Mouse (Mus musculus) MEL (cell line): Measurements from ENCODE around the gene Pip4p1. TPM values are rescaled to one million over a fixed set of nuclear protein-coding genes. Genes with fewer than 3 reads are reported as not detected.

Experiments used
- DNase-seq: peaks from one replicate; pipeline ENCODE4 v3.0.0; 2011; ENCODE audit warnings: low read depth, low spot score
- H3K27ac ChIP-seq: 2 replicates; pipeline ENCODE4 v1.5.1; 2012; ENCODE audit warnings: low read depth, mild to moderate bottlenecking, control low read depth, low read length, moderate library complexity; ENCODE audit not compliant: control insufficient read depth
- H3K27me3 ChIP-seq, 2 experiments: fragments of 150-350 bp in 1 of 2; sonication (generic) in 1 of 2; 2 replicates each; pipeline ENCODE4 v1.6.1; 2012; ENCODE audit warnings: low read length in 2 of 2, mild to moderate bottlenecking in 2 of 2, improper control_type of control experiment in 1 of 2, moderate library complexity in 1 of 2; ENCODE audit not compliant: insufficient read depth in 2 of 2, control insufficient read depth in 1 of 2
- H3K36me3 ChIP-seq, 2 experiments: 2 replicates each; pipeline ENCODE4 v1.6.1; 2012 to 2014; ENCODE audit warnings: low read length in 2 of 2, improper control_type of control experiment in 1 of 2, inconsistent platforms in 1 of 2, mild to moderate bottlenecking in 1 of 2; ENCODE audit not compliant: insufficient read depth in 2 of 2, control insufficient read depth in 1 of 2
- H3K4me1 ChIP-seq, 2 experiments: fragments of 150-350 bp in 1 of 2; sonication (generic) in 1 of 2; 2 replicates each; pipeline ENCODE4 v1.6.1; 2012; ENCODE audit warnings: low read length in 2 of 2, improper control_type of control experiment in 1 of 2, mild to moderate bottlenecking in 1 of 2; ENCODE audit not compliant: insufficient read depth in 2 of 2, control insufficient read depth in 1 of 2
- H3K4me3 ChIP-seq, 2 experiments: fragments of 150-350 bp in 1 of 2; sonication (generic) in 1 of 2; 2 replicates each; pipeline ENCODE4 v1.5.1; 2012; ENCODE audit warnings: low read depth in 2 of 2, low read length in 2 of 2, mild to moderate bottlenecking in 2 of 2, moderate library complexity in 2 of 2, control low read depth in 1 of 2, improper control_type of control experiment in 1 of 2; ENCODE audit not compliant: control insufficient read depth in 1 of 2, insufficient read depth in 1 of 2
- H3K79me2 ChIP-seq: 2 replicates; pipeline ENCODE4 v1.6.1; 2012; ENCODE audit warnings: mild to moderate bottlenecking, low read length, moderate library complexity; ENCODE audit not compliant: control insufficient read depth, poor library complexity, insufficient read depth
- H3K9ac ChIP-seq: 2 replicates; pipeline ENCODE4 v1.6.1; 2012; ENCODE audit warnings: low read depth, mild to moderate bottlenecking, control low read depth, low read length, moderate library complexity; ENCODE audit not compliant: control insufficient read depth, poor library complexity, severe bottlenecking
- H3K9me3 ChIP-seq: fragments of 150-350 bp; sonication (generic); replicated peaks from 2 replicates; pipeline ENCODE4 v1.6.1; 2012; ENCODE audit warnings: mild to moderate bottlenecking, low read length, improper control_type of control experiment, moderate library complexity; ENCODE audit not compliant: insufficient read depth
- ELF1 ChIP-seq: IDR thresholded peaks from 2 replicates; pipeline ENCODE4 v1.6.1; 2014; ENCODE audit warnings: low read depth, mild to moderate bottlenecking, inconsistent platforms, low read length, improper control_type of control experiment, moderate library complexity
- HCFC1 ChIP-seq: IDR thresholded peaks from 2 replicates; pipeline ENCODE4 v1.6.1; 2012; ENCODE audit warnings: low read depth, mild to moderate bottlenecking, inconsistent platforms, low read length, improper control_type of control experiment, moderate library complexity
- MEF2A ChIP-seq: IDR thresholded peaks from 2 replicates; pipeline ENCODE4 v1.6.1; 2014; ENCODE audit warnings: low read depth, mild to moderate bottlenecking, inconsistent platforms, low read length, improper control_type of control experiment; ENCODE audit not compliant: poor library complexity, insufficient replicate concordance, severe bottlenecking; ENCODE audit errors: extremely low read depth
- MYB ChIP-seq: IDR thresholded peaks from 2 replicates; pipeline ENCODE4 v1.6.1; 2011; ENCODE audit warnings: mild to moderate bottlenecking, low read depth, low read length, improper control_type of control experiment
- NRF1 ChIP-seq: IDR thresholded peaks from 2 replicates; pipeline ENCODE4 v1.6.1; 2014; ENCODE audit warnings: low read depth, mild to moderate bottlenecking, inconsistent platforms, low read length, improper control_type of control experiment, moderate library complexity; ENCODE audit not compliant: poor library complexity, insufficient read depth, severe bottlenecking
- POLR2AphosphoS5 ChIP-seq: IDR thresholded peaks from 2 replicates; pipeline ENCODE4 v1.6.1; 2012; ENCODE audit warnings: low read depth, borderline replicate concordance, mild to moderate bottlenecking, inconsistent platforms, low read length, moderate library complexity, mixed read lengths
- RAD21 ChIP-seq: IDR thresholded peaks from 2 replicates; pipeline ENCODE4 v1.6.1; 2011; ENCODE audit warnings: mild to moderate bottlenecking, low read depth, low read length, improper control_type of control experiment
- RCOR1 ChIP-seq: IDR thresholded peaks from 2 replicates; pipeline ENCODE4 v1.6.1; 2012; ENCODE audit warnings: low read depth, mild to moderate bottlenecking, inconsistent platforms, low read length, improper control_type of control experiment
- TBP ChIP-seq: IDR thresholded peaks from 2 replicates; pipeline ENCODE4 v1.8.0; 2011; ENCODE audit warnings: low read depth, low read length, improper control_type of control experiment
- ZKSCAN1 ChIP-seq: IDR thresholded peaks from 2 replicates; pipeline ENCODE4 v1.6.1; 2012; ENCODE audit warnings: low read depth, mild to moderate bottlenecking, inconsistent platforms, low read length, improper control_type of control experiment, moderate library complexity
- ZNF384 ChIP-seq: IDR thresholded peaks from 2 replicates; pipeline ENCODE4 v1.6.1; 2012; ENCODE audit warnings: low read depth, mild to moderate bottlenecking, inconsistent platforms, low read length, improper control_type of control experiment
- polyA plus RNA-seq, 2 experiments: library from polyadenylated mRNA; stranded (reverse) in 1 of 2; unstranded in 1 of 2; fragments of >175 nt in 1 of 2; fragments of >200 nt in 1 of 2; gene quantifications; 2 replicates each; pipeline versions ENCODE4 v1.2.1 to v1.2.4; 2012; ENCODE audit warnings: low replicate concordance in 2 of 2, low read depth in 1 of 2; ENCODE audit not compliant: insufficient read length in 2 of 2, insufficient read depth in 1 of 2, missing spikeins in 1 of 2
- total RNA-seq: library from RNA; depleted of rRNA; stranded (reverse); fragments of 300-350 nt; gene quantifications from 2 replicates; pipeline ENCODE4 v1.2.3, GENCODE M21; 2012

Pip4p1 gene
- total and polyA plus RNA-seq, 3 experiments = 12.2 to 21.6 TPM; not detected in 1

- no peak for DNase-seq
- H3K27ac ChIP-seq = no peak within 1 kb of the TSS
- H3K9me3 ChIP-seq = no peaks in the 10 kb centered on the region
- H3K9ac ChIP-seq = no peak within 1 kb of the TSS
- H3K36me3 ChIP-seq = no peaks in the 10 kb centered on the region
- no peak for TF ChIP-seq MEF2A
- no peak for TF ChIP-seq ELF1
- no peak for TF ChIP-seq TBP
- no peak for TF ChIP-seq ZNF384
- TF ChIP-seq MYB = no peak
- no peak for TF ChIP-seq ZKSCAN1
- H3K4me3 ChIP-seq = no peak within 1 kb of the TSS
- H3K4me1 ChIP-seq = peaks cover 0 to 6% of the 10 kb centered on the region in 2 experiments; a peak in 2 of 4 replicates
- no peaks in the 10 kb centered on the region; a peak in 2 of 4 replicates for H3K27me3 ChIP-seq
- H3K79me2 ChIP-seq = no peaks in the 10 kb centered on the region
These were observed 33.3 kb downstream of the Pip4p1 start, which contains the start of gene Klhl33 for GRCm38 (mm10) chr14:50897374-50897765. Gene Klhl33, minus strand, starts transcription at chr14:50897507.

GRCm38 (mm10) chr14:50896747-50897373 is 33.8 kb downstream of the Pip4p1 start:
- Histone ChIP-seq H3K27ac (no peak overlapping the region), H3K4me1 (peaks cover 0 to 6% of the 10 kb centered on the region in 2 experiments; a peak in 2 of 4 replicates)
- no peak for TF ChIP-seq RCOR1
- TF ChIP-seq, all 39 proteins: peak for 0
- no peak overlapping the region for H3K4me3 ChIP-seq
- no peaks in the 10 kb centered on the region for H3K36me3 ChIP-seq
- no peaks in the 10 kb centered on the region for H3K9me3 ChIP-seq
- H3K9ac ChIP-seq = no peak overlapping the region
- DNase-seq = no peak
- no peaks in the 10 kb centered on the region; a peak in 2 of 4 replicates for H3K27me3 ChIP-seq
- no peaks in the 10 kb centered on the region for H3K79me2 ChIP-seq

GRCm38 (mm10) chr14:50895985-50896746 is 34.5 kb downstream of the Pip4p1 start:
- no peak for DNase-seq
- Histone ChIP-seq H3K4me3 (no peak overlapping the region), H3K27ac (no peak overlapping the region), H3K36me3 (no peaks in the 10 kb centered on the region), H3K27me3 (no peaks in the 10 kb centered on the region; a peak in 2 of 4 replicates), H3K79me2 (no peaks in the 10 kb centered on the region), H3K4me1 (peaks cover 0 to 6% of the 10 kb centered on the region in 2 experiments; a peak in 2 of 4 replicates), H3K9ac (no peak overlapping the region), H3K9me3 (no peaks in the 10 kb centered on the region)
- TF ChIP-seq HCFC1 = no peak
- no peak for TF ChIP-seq POLR2AphosphoS5
- TF ChIP-seq NRF1 = no peak
- TF ChIP-seq RAD21 = no peak
